Mouse (Mus musculus): Measurements from ENCODE around the gene Galnt2. TPM values are rescaled to one million over a fixed set of nuclear protein-coding genes. Genes with fewer than 3 reads are reported as not detected.

Gene Galnt2
- polyA plus RNA-seq, 2 experiments = 37.8 to 66.9 TPM

- Histone ChIP-seq H3K4me2 (replicated peaks; ENCODE audit: low read depth, low read length, severe bottlenecking) (no peak overlapping the region), H3K27me3 (ENCODE audit: control insufficient read depth, insufficient read depth, low read length) (no peaks in the 10 kb centered on the region), H3K9me3 (ENCODE audit: control insufficient read depth, low read length) (no peaks in the 10 kb centered on the region), H3K9ac (ENCODE audit: low read depth, low read length, severe bottlenecking) (no peak overlapping the region), H3K4me1 (ENCODE audit: control insufficient read depth, insufficient read depth, low read length) (peaks cover 8% of the 10 kb centered on the region), H3K27ac (replicated peaks; ENCODE audit: low read depth, low read length) (no peak overlapping the region), H3K4me3 (replicated peaks; ENCODE audit: low read length) (no peak overlapping the region), H3K36me3 (ENCODE audit: control insufficient read depth, insufficient read depth, low read length) (peaks cover 31% of the 10 kb centered on the region)
- ATAC-seq (ENCODE audit: low FRiP score, low read depth) = peak; percentile 32; the same call in 1 of the 2 replicates
- 62% methylated on average over 12 of the region's 12 CpGs for WGBS
- no peak for TF ChIP-seq POLR2A (IDR thresholded peaks at IDR 0.05; ENCODE audit: borderline replicate concordance, extremely low read depth, insufficient read depth, insufficient read length)
- no peak for DNase-seq (ENCODE audit: low spot score)
These were observed 90.1 kb downstream of the Galnt2 start for GRCm38 (mm10) chr8:124321227-124321840.

GRCm38 (mm10) chr8:124323356-124323755 lies 92.2 kb downstream of the Galnt2 start:
- Histone ChIP-seq H3K9me3 (ENCODE audit: control insufficient read depth, low read length) (no peaks in the 10 kb centered on the region), H3K4me3 (replicated peaks; ENCODE audit: low read length) (no peak overlapping the region), H3K27me3 (ENCODE audit: control insufficient read depth, insufficient read depth, low read length) (no peaks in the 10 kb centered on the region), H3K36me3 (ENCODE audit: control insufficient read depth, insufficient read depth, low read length) (peaks cover 45% of the 10 kb centered on the region), H3K9ac (ENCODE audit: low read depth, low read length, severe bottlenecking) (no peak overlapping the region), H3K4me1 (ENCODE audit: control insufficient read depth, insufficient read depth, low read length) (no peaks in the 10 kb centered on the region), H3K27ac (replicated peaks; ENCODE audit: low read depth, low read length) (no peak overlapping the region), H3K4me2 (replicated peaks; ENCODE audit: low read depth, low read length, severe bottlenecking) (no peak overlapping the region)
- ATAC-seq (ENCODE audit: low FRiP score, low read depth) = no peak
- DNase-seq (ENCODE audit: low spot score) = no peak
- no peak for TF ChIP-seq POLR2A (IDR thresholded peaks at IDR 0.05; ENCODE audit: borderline replicate concordance, extremely low read depth, insufficient read depth, insufficient read length)
- 85% methylated on average over 14 of the region's 14 CpGs for WGBS

GRCm38 (mm10) chr8:124328259-124328658 lies 97.1 kb downstream of the Galnt2 start:
- no peak for DNase-seq (ENCODE audit: low spot score)
- no peaks in the 10 kb centered on the region for H3K4me1 ChIP-seq (ENCODE audit: control insufficient read depth, insufficient read depth, low read length)
- H3K9me3 ChIP-seq (ENCODE audit: control insufficient read depth, low read length) = no peaks in the 10 kb centered on the region
- peaks cover 77% of the 10 kb centered on the region for H3K36me3 ChIP-seq (ENCODE audit: control insufficient read depth, insufficient read depth, low read length)
- no peak overlapping the region for H3K27ac ChIP-seq (replicated peaks; ENCODE audit: low read depth, low read length)
- 90% methylated on average over 7 of the region's 7 CpGs for WGBS
- no peak overlapping the region for H3K4me2 ChIP-seq (replicated peaks; ENCODE audit: low read depth, low read length, severe bottlenecking)
- H3K4me3 ChIP-seq (replicated peaks; ENCODE audit: low read length) = no peak overlapping the region
- H3K27me3 ChIP-seq (ENCODE audit: control insufficient read depth, insufficient read depth, low read length) = no peaks in the 10 kb centered on the region
- ATAC-seq (ENCODE audit: low FRiP score, low read depth) = no peak
- no peak for TF ChIP-seq POLR2A (IDR thresholded peaks at IDR 0.05; ENCODE audit: borderline replicate concordance, extremely low read depth, insufficient read depth, insufficient read length)
- H3K9ac ChIP-seq (ENCODE audit: low read depth, low read length, severe bottlenecking) = no peak overlapping the region

GRCm38 (mm10) chr8:124329690-124330089 lies 98.5 kb downstream of the Galnt2 start:
- Histone ChIP-seq H3K4me3 (replicated peaks; ENCODE audit: low read length) (no peak overlapping the region), H3K36me3 (ENCODE audit: control insufficient read depth, insufficient read depth, low read length) (peaks cover 72% of the 10 kb centered on the region), H3K4me1 (ENCODE audit: control insufficient read depth, insufficient read depth, low read length) (no peaks in the 10 kb centered on the region), H3K27me3 (ENCODE audit: control insufficient read depth, insufficient read depth, low read length) (no peaks in the 10 kb centered on the region), H3K9me3 (ENCODE audit: control insufficient read depth, low read length) (no peaks in the 10 kb centered on the region), H3K27ac (replicated peaks; ENCODE audit: low read depth, low read length) (no peak overlapping the region), H3K4me2 (replicated peaks; ENCODE audit: low read depth, low read length, severe bottlenecking) (no peak overlapping the region), H3K9ac (ENCODE audit: low read depth, low read length, severe bottlenecking) (no peak overlapping the region)
- 61% methylated on average over 6 of the region's 10 CpGs for WGBS
- no peak for DNase-seq (ENCODE audit: low spot score)
- no peak for TF ChIP-seq POLR2A (IDR thresholded peaks at IDR 0.05; ENCODE audit: borderline replicate concordance, extremely low read depth, insufficient read depth, insufficient read length)
- ATAC-seq (ENCODE audit: low FRiP score, low read depth) = no peak

GRCm38 (mm10) chr8:124330433-124330832 lies 99.2 kb downstream of the Galnt2 start:
- H3K4me3 ChIP-seq (replicated peaks; ENCODE audit: low read length) = no peak overlapping the region
- no peak overlapping the region for H3K27ac ChIP-seq (replicated peaks; ENCODE audit: low read depth, low read length)
- peaks cover 68% of the 10 kb centered on the region for H3K36me3 ChIP-seq (ENCODE audit: control insufficient read depth, insufficient read depth, low read length)
- no peak for TF ChIP-seq POLR2A (IDR thresholded peaks at IDR 0.05; ENCODE audit: borderline replicate concordance, extremely low read depth, insufficient read depth, insufficient read length)
- no peaks in the 10 kb centered on the region for H3K4me1 ChIP-seq (ENCODE audit: control insufficient read depth, insufficient read depth, low read length)
- 78% methylated on average over 3 of the region's 3 CpGs for WGBS
- H3K27me3 ChIP-seq (ENCODE audit: control insufficient read depth, insufficient read depth, low read length) = no peaks in the 10 kb centered on the region
- DNase-seq (ENCODE audit: low spot score) = no peak
- H3K4me2 ChIP-seq (replicated peaks; ENCODE audit: low read depth, low read length, severe bottlenecking) = no peak overlapping the region
- no peak for ATAC-seq (ENCODE audit: low FRiP score, low read depth)
- no peak overlapping the region for H3K9ac ChIP-seq (ENCODE audit: low read depth, low read length, severe bottlenecking)
- no peaks in the 10 kb centered on the region for H3K9me3 ChIP-seq (ENCODE audit: control insufficient read depth, low read length)
